Mouse (Mus musculus) hindbrain, postnatal 0 days (tissue): Measurements from ENCODE around the gene Cep131. TPM values are rescaled to one million over a fixed set of nuclear protein-coding genes. Genes with fewer than 3 reads are reported as not detected.

Experiments used
- ATAC-seq: fragments of 200-750 bp; cut with Nextera tagmentation; 2 replicates; pipeline ENCODE4 v1.8.0; 2017; ENCODE audit warnings: mild to moderate bottlenecking, moderate TSS enrichment, moderate library complexity
- DNase-seq: peaks from one replicate; pipeline ENCODE4 v3.0.0-alpha.2; 2015; ENCODE audit warnings: low spot score
- H3K27ac ChIP-seq: fragments of 300-500 bp; sonication (generic); 2 replicates; pipeline ENCODE4 v1.5.1; 2014; ENCODE audit warnings: mild to moderate bottlenecking
- H3K27me3 ChIP-seq: fragments of 300-500 bp; sonication (generic); 2 replicates; pipeline ENCODE4 v1.6.1; 2014; ENCODE audit warnings: low read length, mixed read lengths; ENCODE audit not compliant: insufficient read depth
- H3K36me3 ChIP-seq: fragments of 300-500 bp; sonication (generic); 2 replicates; pipeline ENCODE4 v1.6.1; 2014; ENCODE audit warnings: low read length, mixed read lengths; ENCODE audit not compliant: insufficient read depth
- H3K4me1 ChIP-seq: fragments of 300-500 bp; sonication (generic); 2 replicates; pipeline ENCODE4 v1.6.1; 2014; ENCODE audit warnings: antibody characterized with exemption, low read length, mixed read lengths; ENCODE audit not compliant: insufficient read depth
- H3K4me2 ChIP-seq: fragments of 300-500 bp; sonication (generic); 2 replicates; pipeline ENCODE4 v1.6.1; 2014; ENCODE audit warnings: low read depth, mild to moderate bottlenecking, low read length, moderate library complexity, mixed read lengths
- H3K4me3 ChIP-seq: fragments of 300-500 bp; sonication (generic); 2 replicates; pipeline ENCODE4 v1.5.1; 2014; ENCODE audit warnings: low read length
- H3K9ac ChIP-seq: fragments of 300-500 bp; sonication (generic); replicated peaks from 2 replicates; pipeline ENCODE4 v1.6.1; 2014; ENCODE audit warnings: mild to moderate bottlenecking, low read length, moderate library complexity, mixed read lengths
- H3K9me3 ChIP-seq: fragments of 300-500 bp; sonication (generic); 2 replicates; pipeline ENCODE4 v1.6.1; 2016; ENCODE audit warnings: low read length, mixed read lengths
- CTCF ChIP-seq: IDR thresholded peaks from 2 replicates; pipeline ENCODE4 v1.5.1; 2016; ENCODE audit warnings: antibody characterized with exemption, control low read depth, low read depth
- WGBS: fragments of 180-500 bp; shearing (Covaris S2); extraction: QIAGEN DNeasy Blood & Tissue Kit; methylation state at CpG from one replicate; pipeline ENCODE4 v1.1.7; 2014; 5-methylcytosine and 5-hydroxymethylcytosine counted together
- polyA plus RNA-seq: library from polyadenylated mRNA; unstranded; fragments of >200 nt; fragmentation: Nextera tagmentation; extraction: Ambion mirVana; gene quantifications from 2 replicates; pipeline ENCODE4 v1.2.1, GENCODE M21; 2015
- total RNA-seq: library from RNA; depleted of rRNA; stranded (reverse); fragments of >200 nt; gene quantifications from 2 replicates; pipeline ENCODE4 v1.2.3, GENCODE M21; 2014

The Cep131 gene
- total and polyA plus RNA-seq, 2 experiments from 2014 or later = 18.5 to 26.4 TPM

DNA sequence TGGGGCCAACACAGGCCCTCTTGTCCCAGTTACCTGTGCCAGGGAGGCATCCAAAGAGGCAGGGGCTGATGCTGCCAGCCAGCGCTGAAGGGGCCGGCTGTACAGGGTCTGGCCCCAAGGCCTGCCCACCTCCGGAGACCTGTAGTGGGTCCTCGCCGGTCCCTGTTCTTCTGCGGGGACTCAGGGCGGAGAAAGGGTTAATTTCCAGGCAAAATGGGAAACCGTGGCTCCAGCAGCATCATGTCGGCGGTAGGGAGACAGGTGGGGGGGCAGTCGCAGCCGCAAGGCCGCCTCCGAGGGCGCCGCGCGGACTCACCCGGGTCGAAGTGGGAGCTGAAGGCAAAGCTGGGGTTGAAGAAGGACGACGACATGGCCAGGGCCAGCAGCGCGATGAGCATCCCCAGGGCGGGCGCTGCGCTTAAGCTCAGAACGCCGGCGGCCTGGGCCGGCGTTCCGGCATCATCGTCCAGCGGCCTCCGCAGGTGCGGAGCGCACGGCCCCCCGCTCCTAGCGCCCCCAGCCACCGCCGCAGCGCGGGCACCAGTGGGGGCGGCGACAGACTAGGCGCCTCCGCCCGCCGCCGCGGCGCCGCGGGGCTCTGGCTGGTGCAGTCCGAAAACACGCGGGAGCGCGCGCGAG, 40.0 kb downstream of the Cep131 start, which contains the start of gene Aatk:
TSS of gene Aatk (minus strand) at position 615 of the 639 bp plus-strand sequence.
- no peaks in the 10 kb centered on the region for H3K27me3 ChIP-seq
- H3K9ac ChIP-seq = peak within 1 kb of the TSS; percentile 83
- no peaks in the 10 kb centered on the region for H3K36me3 ChIP-seq
- no peak for TF ChIP-seq CTCF
- H3K4me1 ChIP-seq = peaks cover 33% of the 10 kb centered on the region
- ATAC-seq = 0 out of 2 replicates have a peak, but pooled peaks have one; percentile 5
- peak; percentile 70 for DNase-seq
- peak within 1 kb of the TSS; percentile 67 for H3K4me3 ChIP-seq
- WGBS = under 1% methylated on average over 55 of the region's 63 CpGs
- H3K9me3 ChIP-seq = no peaks in the 10 kb centered on the region
- peak within 1 kb of the TSS; percentile 85 for H3K4me2 ChIP-seq
- H3K27ac ChIP-seq = peak within 1 kb of the TSS; percentile 94

DNA sequence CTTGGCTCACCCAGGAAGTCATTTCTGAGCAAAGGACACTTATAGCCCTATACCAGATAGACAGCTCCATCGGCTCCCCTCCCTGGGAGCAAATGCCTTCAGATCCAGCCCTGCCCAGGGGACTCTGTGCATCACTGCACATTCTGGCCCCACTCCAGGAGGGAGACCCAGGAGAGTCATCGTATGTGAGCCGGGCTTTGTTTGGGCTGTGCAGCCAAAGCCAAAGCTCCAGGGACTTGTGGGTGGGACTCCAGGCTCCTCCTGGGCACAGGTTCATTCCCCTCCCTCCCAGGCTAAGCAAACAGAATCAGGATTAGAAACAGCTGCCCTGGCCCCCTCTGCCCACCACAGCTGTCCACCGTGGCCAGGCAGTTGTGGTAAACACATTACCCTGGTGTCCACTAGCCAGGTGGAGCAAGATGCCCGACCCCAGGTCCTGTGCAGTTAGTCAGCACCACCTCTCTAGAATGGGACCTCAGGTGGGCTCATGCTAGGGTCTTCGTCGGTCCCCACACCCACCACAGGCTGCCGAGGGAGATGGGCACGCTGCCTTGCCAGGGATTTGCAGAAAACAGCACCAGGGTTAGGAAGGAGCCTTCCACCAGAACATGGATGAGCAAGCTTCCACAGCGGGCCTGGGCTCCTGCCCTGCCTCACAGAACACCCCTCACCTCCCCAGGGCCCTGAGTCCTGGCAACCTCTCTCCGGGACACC, 40.6 kb downstream of the Cep131 start:
- Histone ChIP-seq H3K4me1 (peaks cover 38% of the 10 kb centered on the region), H3K4me2 (peak overlapping the region; percentile 85), H3K27ac (peak overlapping the region; percentile 94), H3K9me3 (no peaks in the 10 kb centered on the region), H3K27me3 (no peaks in the 10 kb centered on the region), H3K9ac (peak overlapping the region; percentile 83), H3K4me3 (peak overlapping the region; percentile 67), H3K36me3 (no peaks in the 10 kb centered on the region)
- no peak for TF ChIP-seq CTCF
- DNase-seq (peak; percentile 70), ATAC-seq (peak; percentile 31; the same call in 1 of the 2 replicates)
- 19% methylated on average over 11 of the region's 11 CpGs for WGBS

DNA sequence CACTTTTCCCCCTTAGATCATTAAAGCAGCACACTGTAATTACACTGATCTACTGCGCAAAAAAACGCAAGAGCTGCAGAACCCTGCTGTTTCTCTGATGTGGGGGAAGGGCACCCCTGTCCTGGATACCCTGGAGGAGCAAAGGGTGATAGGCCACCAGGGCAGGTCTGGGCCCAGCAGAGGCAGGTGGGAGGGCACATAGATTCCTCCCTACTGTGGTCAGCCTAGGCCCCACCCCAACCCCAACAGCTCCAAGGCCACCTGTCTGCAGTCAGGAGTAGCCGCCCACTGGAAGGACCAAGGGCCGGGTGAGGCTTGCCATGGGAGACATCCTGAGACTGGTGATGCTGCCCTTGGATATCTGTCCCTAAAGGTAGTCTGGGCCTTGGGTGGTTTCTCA, 41.3 kb downstream of the Cep131 start:
- no peak for TF ChIP-seq CTCF
- DNase-seq (no peak), ATAC-seq (no peak)
- H3K27me3 ChIP-seq = no peaks in the 10 kb centered on the region
- 49% methylated on average over 4 of the region's 4 CpGs for WGBS
- H3K4me1 ChIP-seq = peaks cover 44% of the 10 kb centered on the region
- H3K9ac ChIP-seq = peak overlapping the region; percentile 83
- peak overlapping the region; percentile 94 for H3K27ac ChIP-seq
- H3K4me2 ChIP-seq = peak overlapping the region; percentile 85
- H3K36me3 ChIP-seq = no peaks in the 10 kb centered on the region
- no peaks in the 10 kb centered on the region for H3K9me3 ChIP-seq
- peak overlapping the region; percentile 67 for H3K4me3 ChIP-seq

- WGBS = 65% methylated on average over 7 of the region's 7 CpGs
- no peak overlapping the region for H3K4me3 ChIP-seq
- peak overlapping the region; percentile 46 for H3K27ac ChIP-seq
- TF ChIP-seq CTCF = no peak
- H3K4me2 ChIP-seq = peak overlapping the region; percentile 16; the same call in 1 of the 2 replicates
- no peaks in the 10 kb centered on the region for H3K36me3 ChIP-seq
- no peak overlapping the region for H3K9ac ChIP-seq
- no peaks in the 10 kb centered on the region for H3K9me3 ChIP-seq
- H3K27me3 ChIP-seq = no peaks in the 10 kb centered on the region
- DNase-seq (no peak), ATAC-seq (no peak)
- peaks cover 37% of the 10 kb centered on the region for H3K4me1 ChIP-seq
These were observed 44.3 kb downstream of the Cep131 start for GRCm38 (mm10) chr11:120042141-120042838.

- WGBS = 66% methylated on average over 13 of the region's 13 CpGs
- Histone ChIP-seq H3K36me3 (no peaks in the 10 kb centered on the region), H3K9me3 (no peaks in the 10 kb centered on the region), H3K4me3 (no peak overlapping the region), H3K4me1 (peaks cover 37% of the 10 kb centered on the region), H3K27me3 (no peaks in the 10 kb centered on the region), H3K27ac (peak overlapping the region; percentile 46), H3K4me2 (peak overlapping the region; percentile 16; the same call in 1 of the 2 replicates), H3K9ac (0 out of 2 replicates have a peak overlapping the region, but pooled peaks have one; percentile 9)
- no peak for DNase-seq
- TF ChIP-seq CTCF = no peak
- no peak for ATAC-seq
These were observed 45.2 kb downstream of the Cep131 start for GRCm38 (mm10) chr11:120041191-120042123.

DNA sequence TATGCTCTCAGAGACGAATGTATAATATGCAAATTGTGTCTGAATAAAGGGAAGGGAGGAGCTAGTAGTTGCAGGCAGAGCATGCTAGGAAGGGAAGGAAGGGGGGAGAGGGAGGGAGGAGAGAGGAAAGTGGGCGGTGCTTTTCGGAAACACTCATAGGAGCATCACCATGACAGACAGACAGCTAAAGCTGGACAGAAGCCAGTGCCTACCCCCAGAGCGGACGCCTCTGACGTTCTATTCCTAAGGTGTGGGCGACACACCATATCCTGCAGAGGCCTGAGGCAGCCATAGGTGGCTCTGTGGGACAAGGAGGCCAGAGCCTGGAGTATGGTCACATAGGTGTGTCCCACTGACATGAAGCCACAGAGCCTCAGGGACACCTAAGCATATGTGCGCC, 46.2 kb downstream of the Cep131 start:
- WGBS = 54% methylated on average over 8 of the region's 8 CpGs
- Histone ChIP-seq H3K4me3 (no peak overlapping the region), H3K4me1 (peaks cover 37% of the 10 kb centered on the region), H3K27ac (0 out of 2 replicates have a peak overlapping the region, but pooled peaks have one; percentile 11), H3K9me3 (no peaks in the 10 kb centered on the region), H3K9ac (no peak overlapping the region), H3K27me3 (no peaks in the 10 kb centered on the region), H3K4me2 (no peak overlapping the region), H3K36me3 (no peaks in the 10 kb centered on the region)
- no peak for DNase-seq
- TF ChIP-seq CTCF = no peak
- ATAC-seq = no peak
